Mouse (Mus musculus): ENCODE results near the gene Gabrd.
"Not testable (repeated sequence)": the region's sequence is repeated elsewhere in the genome, so short reads cannot be mapped to it uniquely, and the experiment has no call there.

Gene Gabrd

GRCm38 (mm10) chr4:155397511-155398221 lies at the start of gene Gabrd:
TSS of gene Gabrd (minus strand) at chr4:155398112.
- in situ Hi-C loops (cut with MboI, MseI) = no loop called here

- in situ Hi-C loops (cut with MboI, MseI) = no loop called here
These were observed 44.9 kb upstream of the Gabrd start for GRCm38 (mm10) chr4:155442808-155443207.

GRCm38 (mm10) chr4:155433993-155434392 lies 36.1 kb upstream of the Gabrd start:
- in situ Hi-C loops (cut with MboI, MseI) = no loop called here

GRCm38 (mm10) chr4:155432358-155432757 lies 34.4 kb upstream of the Gabrd start:
- in situ Hi-C loops (cut with MboI, MseI) = no loop called here

- in situ Hi-C loops (cut with MboI, MseI) = no loop called here
These were observed 31.3 kb upstream of the Gabrd start for GRCm38 (mm10) chr4:155429202-155429601.

- in situ Hi-C loops (cut with MboI, MseI) = no loop called here
These were observed 30.5 kb upstream of the Gabrd start for GRCm38 (mm10) chr4:155428442-155428841.

- in situ Hi-C loops (cut with MboI, MseI) = no loop called here
These were observed 28.4 kb upstream of the Gabrd start for GRCm38 (mm10) chr4:155426272-155426671.

- in situ Hi-C loops (cut with MboI, MseI) = no loop called here
These were observed 26.1 kb upstream of the Gabrd start for GRCm38 (mm10) chr4:155423988-155424387.

- in situ Hi-C loops (cut with MboI, MseI) = not testable (repeated sequence)
These were observed 23.8 kb upstream of the Gabrd start for GRCm38 (mm10) chr4:155421412-155422370.

- in situ Hi-C loops (cut with MboI, MseI) = no loop called here
These were observed 22.2 kb upstream of the Gabrd start for GRCm38 (mm10) chr4:155420137-155420536.

GRCm38 (mm10) chr4:155414656-155415235 lies 16.8 kb upstream of the Gabrd start:
- in situ Hi-C loops (cut with MboI, MseI) = no loop called here

GRCm38 (mm10) chr4:155413641-155414335 lies 15.9 kb upstream of the Gabrd start:
- in situ Hi-C loops (cut with MboI, MseI) = no loop called here

- in situ Hi-C loops (cut with MboI, MseI) = no loop called here
These were observed 14.2 kb upstream of the Gabrd start for GRCm38 (mm10) chr4:155412124-155412523.

GRCm38 (mm10) chr4:155409058-155409776 lies 11.3 kb upstream of the Gabrd start, which contains the start of gene Cfap74:
TSS of gene Cfap74 (plus strand) at chr4:155409190.
- in situ Hi-C loops (cut with MboI, MseI) = no loop called here

GRCm38 (mm10) chr4:155408695-155409057 lies 10.8 kb upstream of the Gabrd start:
- in situ Hi-C loops (cut with MboI, MseI) = no loop called here

GRCm38 (mm10) chr4:155402489-155402888 lies 4.6 kb upstream of the Gabrd start:
- in situ Hi-C loops (cut with MboI, MseI) = no loop called here

GRCm38 (mm10) chr4:155401121-155401520 lies 3.2 kb upstream of the Gabrd start:
- in situ Hi-C loops (cut with MboI, MseI) = no loop called here

- in situ Hi-C loops (cut with MboI, MseI) = no loop called here
These were observed 269 bp upstream of the Gabrd start for GRCm38 (mm10) chr4:155398222-155398540.

GRCm38 (mm10) chr4:155396751-155397150 lies 1.2 kb downstream of the Gabrd start:
- in situ Hi-C loops (cut with MboI, MseI) = no loop called here

- in situ Hi-C loops (cut with MboI, MseI) = no loop called here
These were observed 2.4 kb downstream of the Gabrd start for GRCm38 (mm10) chr4:155395471-155395870.

GRCm38 (mm10) chr4:155387166-155387565 lies 10.7 kb downstream of the Gabrd start:
- in situ Hi-C loops (cut with MboI, MseI) = no loop called here
